Mouse (Mus musculus) stomach, embryonic 14.5 days (tissue): ENCODE data around the gene Neurog3. TPM values are rescaled to one million over a fixed set of nuclear protein-coding genes. Genes with fewer than 3 reads are reported as not detected.

Experiments used
- ATAC-seq: fragments of 200-750 bp; cut with Nextera tagmentation; 2 replicates; pipeline ENCODE4 v1.8.0; 2017; ENCODE audit warnings: low read depth, moderate TSS enrichment; ENCODE audit not compliant: insufficient number of reproducible peaks, insufficient read depth, low FRiP score
- H3K27ac ChIP-seq: fragments of 300-500 bp; sonication (generic); 2 replicates; pipeline ENCODE4 v1.5.1; 2014; ENCODE audit warnings: mild to moderate bottlenecking, low read length, moderate library complexity, mixed read lengths
- H3K27me3 ChIP-seq: fragments of 300-500 bp; sonication (generic); 2 replicates; pipeline ENCODE4 v1.6.1; 2014; ENCODE audit warnings: low read length, control low read depth, mixed read lengths; ENCODE audit not compliant: control insufficient read depth, insufficient read depth
- H3K36me3 ChIP-seq: fragments of 300-500 bp; sonication (generic); 2 replicates; pipeline ENCODE4 v1.6.1; 2014; ENCODE audit warnings: mild to moderate bottlenecking, control low read depth, low read length, moderate library complexity, mixed read lengths; ENCODE audit not compliant: control insufficient read depth, insufficient read depth
- H3K4me1 ChIP-seq: fragments of 300-500 bp; sonication (generic); 2 replicates; pipeline ENCODE4 v1.6.1; 2014; ENCODE audit warnings: low read length, control low read depth, mixed read lengths; ENCODE audit not compliant: control insufficient read depth, insufficient read depth
- H3K4me2 ChIP-seq: fragments of 300-500 bp; sonication (generic); replicated peaks from 2 replicates; pipeline ENCODE4 v1.6.1; 2014; ENCODE audit warnings: low read depth, low read length, control low read depth
- H3K4me3 ChIP-seq: fragments of 300-500 bp; sonication (generic); 2 replicates; pipeline ENCODE4 v1.5.1; 2014; ENCODE audit warnings: low read depth, low read length, control low read depth
- H3K9ac ChIP-seq: fragments of 300-500 bp; sonication (generic); replicated peaks from 2 replicates; pipeline ENCODE4 v1.6.1; 2014; ENCODE audit warnings: low read depth, mild to moderate bottlenecking, control low read depth, low read length, moderate library complexity, mixed read lengths
- H3K9me3 ChIP-seq: fragments of 300-500 bp; sonication (generic); 2 replicates; pipeline ENCODE4 v1.6.1; 2016; ENCODE audit warnings: low read depth, low read length, control low read depth; ENCODE audit not compliant: control insufficient read depth
- WGBS: fragments of 180-500 bp; shearing (Covaris S2); extraction: QIAGEN DNeasy Blood & Tissue Kit; methylation state at CpG from one replicate; pipeline ENCODE4 v1.1.7; 2014; 5-methylcytosine and 5-hydroxymethylcytosine counted together
- polyA plus RNA-seq: library from polyadenylated mRNA; unstranded; fragments of >200 nt; fragmentation: Nextera tagmentation; extraction: Ambion mirVana; gene quantifications from 2 replicates; pipeline ENCODE4 v1.2.1, GENCODE M21; 2014

The Neurog3 gene
- polyA plus RNA-seq, 1 experiment from 2014 or later, result 0.58 TPM

GRCm38 (mm10) chr10:62127137-62127536, 5.8 kb upstream of the Neurog3 start:
- H3K9me3 ChIP-seq, result no peaks in the 10 kb centered on the region
- H3K27me3 ChIP-seq, result peaks cover 52% of the 10 kb centered on the region
- 50% methylated on average over 6 of the region's 6 CpGs for WGBS
- no peak for ATAC-seq
- H3K27ac ChIP-seq, result no peak overlapping the region
- H3K36me3 ChIP-seq, result no peaks in the 10 kb centered on the region
- no peak overlapping the region for H3K9ac ChIP-seq
- no peak overlapping the region for H3K4me3 ChIP-seq
- H3K4me2 ChIP-seq, result no peak overlapping the region
- H3K4me1 ChIP-seq, result no peaks in the 10 kb centered on the region

DNA sequence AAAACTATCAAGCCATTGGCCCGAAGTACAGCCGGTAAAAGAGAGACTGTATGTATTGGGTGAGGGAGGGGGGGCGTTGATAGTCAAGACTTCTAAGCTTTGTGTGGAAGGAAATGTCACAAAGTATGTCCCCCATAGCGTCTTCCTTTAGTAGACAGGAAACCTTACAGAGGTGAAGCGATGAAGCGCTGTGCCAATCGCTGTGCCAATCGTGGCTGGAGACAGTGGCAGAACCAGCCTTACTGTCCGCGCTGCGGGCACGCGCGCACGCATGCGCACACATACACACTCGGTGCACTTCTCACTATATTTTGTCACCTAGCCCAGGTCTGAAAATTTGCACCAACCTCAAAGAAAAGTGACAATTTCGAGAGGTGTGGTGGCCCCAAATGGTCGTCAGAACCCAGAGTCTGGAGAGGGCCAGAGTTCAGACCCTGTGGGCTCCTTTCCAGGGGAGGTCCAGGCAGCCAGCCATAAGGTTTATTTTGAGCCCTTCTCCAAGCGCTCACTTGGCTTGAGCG, 5.1 kb upstream of the Neurog3 start:
- Histone ChIP-seq H3K4me2 (no peak overlapping the region), H3K27me3 (peaks cover 58% of the 10 kb centered on the region), H3K9me3 (no peaks in the 10 kb centered on the region), H3K9ac (no peak overlapping the region), H3K27ac (no peak overlapping the region), H3K4me1 (no peaks in the 10 kb centered on the region; the same call in 1 of the 2 replicates), H3K4me3 (no peak overlapping the region), H3K36me3 (no peaks in the 10 kb centered on the region)
- no peak for ATAC-seq
- WGBS, result 34% methylated on average over 21 of the region's 21 CpGs

GRCm38 (mm10) chr10:62128316-62128951, 4.5 kb upstream of the Neurog3 start:
- 3% methylated on average over 32 of the region's 32 CpGs for WGBS
- no peak for ATAC-seq
- Histone ChIP-seq H3K36me3 (no peaks in the 10 kb centered on the region), H3K4me1 (no peaks in the 10 kb centered on the region; the same call in 1 of the 2 replicates), H3K27ac (no peak overlapping the region), H3K9ac (no peak overlapping the region), H3K4me2 (no peak overlapping the region), H3K27me3 (peaks cover 64% of the 10 kb centered on the region), H3K4me3 (no peak overlapping the region), H3K9me3 (no peaks in the 10 kb centered on the region)

DNA sequence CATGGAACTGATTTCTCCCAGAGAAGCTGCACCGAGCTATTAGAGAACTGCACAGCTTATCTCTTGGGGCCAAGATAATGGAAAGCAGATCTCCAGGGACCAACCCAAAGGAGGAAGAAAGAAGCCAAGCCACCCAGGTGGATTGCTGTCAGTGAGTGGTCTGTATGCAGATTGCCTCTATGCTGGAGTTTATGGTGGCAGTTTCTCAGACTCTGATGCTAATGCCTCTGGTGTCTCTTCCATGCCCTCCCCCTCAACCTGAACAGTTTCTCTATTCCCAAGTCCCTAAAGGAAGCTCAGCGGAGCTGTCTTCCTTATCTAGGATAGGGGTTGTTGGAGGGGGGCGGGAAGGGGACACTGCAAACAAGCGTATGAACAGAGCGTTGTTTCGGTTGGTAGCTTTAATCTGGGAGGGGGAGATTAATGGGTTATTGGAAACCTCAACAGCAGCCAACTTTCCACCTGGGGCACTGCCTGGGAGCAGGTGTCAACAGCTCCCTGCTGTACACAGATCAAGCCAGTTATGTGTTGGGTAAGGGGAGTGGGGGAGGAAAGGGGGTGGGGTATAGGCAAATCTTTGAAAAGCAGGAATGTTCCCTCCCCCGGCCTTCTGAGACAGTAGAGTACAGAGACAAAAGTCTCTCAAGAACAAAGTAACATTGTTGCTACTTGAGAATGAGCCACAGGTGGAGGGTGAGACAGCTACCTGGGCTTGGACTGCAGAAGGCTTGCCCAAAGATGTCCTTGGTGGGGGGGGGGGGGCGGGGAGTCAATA, 3.0 kb downstream of the Neurog3 start:
- no peak overlapping the region for H3K4me3 ChIP-seq
- no peak overlapping the region for H3K9ac ChIP-seq
- ATAC-seq, result no peak
- 4% methylated on average over 8 of the region's 8 CpGs for WGBS
- no peak overlapping the region for H3K27ac ChIP-seq
- no peaks in the 10 kb centered on the region; the same call in 1 of the 2 replicates for H3K4me1 ChIP-seq
- no peak overlapping the region for H3K4me2 ChIP-seq
- peaks cover 48% of the 10 kb centered on the region for H3K27me3 ChIP-seq
- H3K36me3 ChIP-seq, result no peaks in the 10 kb centered on the region
- no peaks in the 10 kb centered on the region for H3K9me3 ChIP-seq

- peaks cover 40% of the 10 kb centered on the region for H3K27me3 ChIP-seq
- no peaks in the 10 kb centered on the region for H3K36me3 ChIP-seq
- ATAC-seq, result no peak
- no peak overlapping the region for H3K9ac ChIP-seq
- no peaks in the 10 kb centered on the region; the same call in 1 of the 2 replicates for H3K4me1 ChIP-seq
- 18% methylated on average over 4 of the region's 4 CpGs for WGBS
- H3K4me2 ChIP-seq, result no peak overlapping the region
- H3K9me3 ChIP-seq, result no peaks in the 10 kb centered on the region
- H3K27ac ChIP-seq, result no peak overlapping the region
- H3K4me3 ChIP-seq, result no peak overlapping the region
Observed at GRCm38 (mm10) chr10:62137150-62137549, 4.3 kb downstream of the Neurog3 start.

GRCm38 (mm10) chr10:62138040-62138439, 5.2 kb downstream of the Neurog3 start:
- Histone ChIP-seq H3K4me2 (no peak overlapping the region), H3K36me3 (no peaks in the 10 kb centered on the region), H3K27ac (no peak overlapping the region), H3K9ac (no peak overlapping the region), H3K27me3 (peaks cover 31% of the 10 kb centered on the region), H3K4me1 (no peaks in the 10 kb centered on the region), H3K4me3 (no peak overlapping the region), H3K9me3 (no peaks in the 10 kb centered on the region)
- WGBS, result 12% methylated on average over 3 of the region's 3 CpGs
- no peak for ATAC-seq

DNA sequence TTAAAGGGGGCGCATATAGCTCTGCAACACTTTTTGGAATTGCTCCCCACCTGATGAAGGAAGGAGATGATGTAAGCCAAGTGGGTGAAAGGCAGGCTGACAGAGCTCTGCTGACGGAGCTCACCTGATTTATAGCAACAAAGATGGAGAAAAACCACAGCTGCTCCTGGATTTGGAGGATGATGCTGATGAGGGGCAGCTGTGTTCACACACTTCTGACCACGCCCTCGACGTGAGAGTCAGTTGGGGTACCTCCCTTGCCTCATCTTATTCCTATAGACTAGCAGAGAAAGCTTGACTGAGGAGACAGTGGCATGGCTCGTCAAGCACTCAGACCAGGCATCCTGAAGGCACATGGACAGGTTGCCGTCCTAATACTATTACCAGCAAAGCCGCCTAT, 10.9 kb downstream of the Neurog3 start, which contains the start of gene Fam241b:
Gene Fam241b (minus strand): TSS at position 101 of the 400 bp plus-strand sequence.
- Histone ChIP-seq H3K9ac (no peak within 1 kb of the TSS), H3K4me2 (no peak within 1 kb of the TSS), H3K36me3 (no peaks in the 10 kb centered on the region), H3K27me3 (no peaks in the 10 kb centered on the region), H3K27ac (no peak within 1 kb of the TSS), H3K4me3 (no peak within 1 kb of the TSS), H3K4me1 (no peaks in the 10 kb centered on the region), H3K9me3 (no peaks in the 10 kb centered on the region)
- 47% methylated on average over 8 of the region's 8 CpGs for WGBS
- no peak for ATAC-seq

DNA sequence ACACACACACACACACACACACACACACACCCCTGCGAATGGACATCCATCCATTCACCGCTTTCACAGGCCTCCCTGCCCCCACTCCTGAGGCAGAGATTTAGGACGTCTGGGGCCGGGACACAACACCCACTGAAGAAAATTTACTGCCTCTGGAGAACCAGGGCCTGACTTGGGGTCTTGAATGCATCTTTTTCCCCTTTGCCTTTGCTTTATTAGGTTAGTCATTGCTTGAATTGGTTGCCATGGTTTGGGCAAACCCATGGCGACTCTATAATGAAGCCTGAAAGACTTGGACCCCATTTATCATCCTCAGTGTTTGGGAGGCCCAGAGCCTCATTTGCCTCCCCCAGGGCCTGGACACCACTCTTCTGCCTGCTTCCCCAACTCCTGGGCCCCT, 13.1 kb downstream of the Neurog3 start:
- H3K4me2 ChIP-seq, result no peak overlapping the region
- ATAC-seq, result no peak
- no peaks in the 10 kb centered on the region for H3K4me1 ChIP-seq
- no peaks in the 10 kb centered on the region for H3K36me3 ChIP-seq
- no peak overlapping the region for H3K27ac ChIP-seq
- WGBS, result 55% methylated on average over 5 of the region's 5 CpGs
- no peak overlapping the region for H3K4me3 ChIP-seq
- H3K9ac ChIP-seq, result no peak overlapping the region
- H3K9me3 ChIP-seq, result no peaks in the 10 kb centered on the region
- no peaks in the 10 kb centered on the region for H3K27me3 ChIP-seq
